In the genomic region with DNA sequence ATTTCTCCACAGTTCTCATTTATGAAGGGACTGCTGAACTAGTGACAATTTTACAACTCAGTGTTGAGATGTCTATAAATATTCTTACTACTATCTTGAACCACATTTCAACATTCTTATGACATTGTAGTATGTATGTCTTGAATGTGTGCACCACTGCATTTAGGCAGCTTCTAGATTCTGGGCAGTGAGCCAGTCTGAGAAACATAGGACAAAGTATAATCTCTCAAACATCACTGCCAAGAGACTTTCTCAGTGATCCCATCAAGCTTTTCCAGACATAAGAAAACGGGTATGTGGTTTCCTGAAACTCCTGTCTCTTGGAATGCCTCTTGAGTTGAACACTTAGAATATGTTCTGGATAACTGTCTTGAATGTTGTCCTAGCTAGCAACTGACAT, we compare ENCODE assay signal across 13 mouse cellular contexts.
"Had no signal": no experiment of that assay in that cellular context is flagged by ENCODE, and none has a peak within 500 bp of the region (broad histone marks: within the 10 kb centered on the region; RNA-seq: fewer than 3 reads in every experiment).

No protein-coding gene starts in this region.

- H3K36me3 ChIP-seq: intestine, embryonic 15.5 days; limb, embryonic 15.5 days; midbrain, embryonic 12.5 days; neural tube, embryonic 13.5 days had no signal

- H3K4me2 ChIP-seq: intestine, embryonic 15.5 days; limb, embryonic 15.5 days; midbrain, embryonic 12.5 days; neural tube, embryonic 13.5 days had no signal

- H3K27ac ChIP-seq: intestine, embryonic 15.5 days; limb, embryonic 15.5 days; liver, embryonic 14.5 days; midbrain, embryonic 12.5 days; neural tube, embryonic 13.5 days had no signal

- H3K9me3 ChIP-seq: intestine, embryonic 15.5 days; limb, embryonic 15.5 days; midbrain, embryonic 12.5 days; neural tube, embryonic 13.5 days had no signal

- DNase-seq: lung, adult 18-20 months; lung, postnatal 10 days; retina, postnatal 1 day; right cerebral cortex, postnatal 4 days; spleen, adult 18-20 months; thymus, adult 18-20 months; thymus, postnatal 14 days had no signal

- H3K9ac ChIP-seq: intestine, embryonic 15.5 days; limb, embryonic 15.5 days; liver, embryonic 14.5 days; midbrain, embryonic 12.5 days; neural tube, embryonic 13.5 days had no signal

- H3K4me1 ChIP-seq: intestine, embryonic 15.5 days; limb, embryonic 15.5 days; midbrain, embryonic 12.5 days; neural tube, embryonic 13.5 days had no signal

- ATAC-seq: intestine, embryonic 15.5 days; midbrain, embryonic 16.5 days had no signal

- H3K27me3 ChIP-seq: intestine, embryonic 15.5 days; limb, embryonic 15.5 days; midbrain, embryonic 12.5 days; neural tube, embryonic 13.5 days had no signal

- H3K4me3 ChIP-seq: intestine, embryonic 15.5 days; limb, embryonic 15.5 days; midbrain, embryonic 12.5 days; neural tube, embryonic 13.5 days had no signal
